8 mouse cellular contexts compared by ENCODE assay signal in the genomic region with DNA sequence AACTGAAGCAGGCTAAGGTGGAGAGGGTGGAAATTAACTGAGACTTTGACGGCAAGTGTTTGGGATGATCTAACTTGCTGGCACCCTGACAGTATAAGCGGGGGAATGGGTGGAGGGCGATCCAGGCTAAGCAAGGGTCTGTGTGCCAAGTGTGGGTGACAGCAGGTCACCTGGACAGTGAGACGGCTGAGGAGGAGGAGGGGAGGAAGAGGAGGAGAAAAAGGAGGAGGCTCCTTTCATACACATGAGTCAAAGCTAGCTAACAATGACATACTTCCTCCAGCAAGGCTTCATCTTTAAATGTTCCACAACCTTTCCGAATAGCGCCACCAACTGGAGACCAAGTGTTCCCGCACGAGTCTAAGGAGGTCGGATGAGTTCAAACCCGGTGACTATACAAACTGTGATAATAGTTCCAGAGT. TPM values are rescaled to one million over a fixed set of nuclear protein-coding genes. Genes with fewer than 3 reads are reported as not detected.
A peak's percentile ranks its signal among the peaks of the same experiment; 100 is the strongest.
DNase-seq lines count a peak whose midpoint lies in the region; ATAC-seq lines count a peak whose summit lies in the region.

No protein-coding gene starts in this region.

- H3K27me3 ChIP-seq in midbrain, embryonic 14.5 days (ENCODE audit: control insufficient read depth, insufficient read depth, low read length), result no peaks in the 10 kb centered on the region
- H3K27me3 ChIP-seq in midbrain, embryonic 13.5 days, result no peaks in the 10 kb centered on the region
- H3K27me3 ChIP-seq in heart, embryonic 12.5 days (replicated peaks), result no peaks in the 10 kb centered on the region
- H3K27me3 ChIP-seq in megakaryocyte, embryonic 14.5 days (replicated peaks), result no peaks in the 10 kb centered on the region

- no peaks in the 10 kb centered on the region for H3K9me3 ChIP-seq in midbrain, embryonic 14.5 days (ENCODE audit: control insufficient read depth, low read length)
- H3K9me3 ChIP-seq in midbrain, embryonic 13.5 days, result no peaks in the 10 kb centered on the region
- H3K9me3 ChIP-seq in heart, embryonic 12.5 days (replicated peaks), result no peaks in the 10 kb centered on the region
- peaks cover 4% of the 10 kb centered on the region; the same call in 1 of the 2 replicates for H3K9me3 ChIP-seq in megakaryocyte, embryonic 14.5 days

- H3K36me3 ChIP-seq in midbrain, embryonic 14.5 days (ENCODE audit: control insufficient read depth, insufficient read depth, low read length), result peaks cover 2% of the 10 kb centered on the region; the same call in 1 of the 2 replicates
- peaks cover 7% of the 10 kb centered on the region for H3K36me3 ChIP-seq in midbrain, embryonic 13.5 days
- peaks cover 4% of the 10 kb centered on the region; the same call in 1 of the 2 replicates for H3K36me3 ChIP-seq in heart, embryonic 12.5 days
- peaks cover 3% of the 10 kb centered on the region for H3K36me3 ChIP-seq in megakaryocyte, embryonic 14.5 days (replicated peaks; ENCODE audit: low read length)

- WGBS in midbrain, embryonic 14.5 days, result 35% methylated on average over 10 of the region's 10 CpGs
- 31% methylated on average over 10 of the region's 10 CpGs for WGBS in midbrain, embryonic 13.5 days
- WGBS in heart, embryonic 12.5 days, result 28% methylated on average over 10 of the region's 10 CpGs

- H3K4me1 ChIP-seq in midbrain, embryonic 14.5 days (ENCODE audit: control insufficient read depth, insufficient read depth, low read length), result no peaks in the 10 kb centered on the region
- H3K4me1 ChIP-seq in midbrain, embryonic 13.5 days (replicated peaks), result no peaks in the 10 kb centered on the region
- peaks cover 8% of the 10 kb centered on the region for H3K4me1 ChIP-seq in heart, embryonic 12.5 days (replicated peaks)
- H3K4me1 ChIP-seq in megakaryocyte, embryonic 14.5 days, result peaks cover 52% of the 10 kb centered on the region

- no peak for ATAC-seq in midbrain, embryonic 14.5 days (ENCODE audit: low FRiP score, low TSS enrichment)
- ATAC-seq in midbrain, embryonic 13.5 days, result no peak
- peak; percentile 70 for ATAC-seq in heart, embryonic 12.5 days (ENCODE audit: insufficient number of reproducible peaks, low FRiP score)

- H3K27ac ChIP-seq in midbrain, embryonic 14.5 days (replicated peaks; ENCODE audit: low read depth, low read length), result no peak overlapping the region
- no peak overlapping the region for H3K27ac ChIP-seq in midbrain, embryonic 13.5 days
- H3K27ac ChIP-seq in heart, embryonic 12.5 days (ENCODE audit: poor library complexity, severe bottlenecking), result no peak overlapping the region

- peak; percentile 60 for DNase-seq in midbrain, embryonic 14.5 days
- peak; percentile 76 for DNase-seq in MN1 (ENCODE audit: low spot score)
- peak; percentile 79 for DNase-seq in cerebellum, adult 8-10 months
- peak; percentile 53 for DNase-seq in kidney, postnatal 14 days
- peak; percentile 44 for DNase-seq in thymus, postnatal 25 days

- H3K4me3 ChIP-seq in midbrain, embryonic 14.5 days (replicated peaks; ENCODE audit: low read depth, low read length), result no peak overlapping the region
- H3K4me3 ChIP-seq in midbrain, embryonic 13.5 days (replicated peaks), result no peak overlapping the region
- H3K4me3 ChIP-seq in heart, embryonic 12.5 days, result no peak overlapping the region
- peak overlapping the region; percentile 70 for H3K4me3 ChIP-seq in megakaryocyte, embryonic 14.5 days (replicated peaks)

- H3K9ac ChIP-seq in midbrain, embryonic 14.5 days (replicated peaks; ENCODE audit: low read length), result no peak overlapping the region
- no peak overlapping the region for H3K9ac ChIP-seq in midbrain, embryonic 13.5 days (replicated peaks)
- H3K9ac ChIP-seq in heart, embryonic 12.5 days, result no peak overlapping the region

- no peak overlapping the region for H3K4me2 ChIP-seq in midbrain, embryonic 14.5 days (ENCODE audit: low read length)
- no peak overlapping the region for H3K4me2 ChIP-seq in midbrain, embryonic 13.5 days (replicated peaks)
- no peak overlapping the region for H3K4me2 ChIP-seq in heart, embryonic 12.5 days

RNA-seq across cellular contexts. Expression of a gene that starts 10.3 kb away (rescaled TPM):
- 14.8 and 16.7 TPM in 2 replicates for polyA plus RNA-seq in midbrain, embryonic 14.5 days (2014; fragmentation: Nextera tagmentation; extraction: Ambion mirVana)
- polyA plus RNA-seq in midbrain, embryonic 13.5 days (2015; fragmentation: Nextera tagmentation; extraction: Ambion mirVana), result 15.9 and 16.8 TPM in 2 replicates
- 5.4 and 7.1 TPM in 2 replicates for polyA plus RNA-seq in heart, embryonic 12.5 days (2016; fragmentation: Nextera tagmentation; extraction: Ambion mirVana)
- 1.9 and 2.4 TPM in 2 replicates for polyA plus RNA-seq in megakaryocyte, embryonic 14.5 days (2012; ENCODE audit: insufficient read depth, low replicate concordance)

RNA-seq across cellular contexts. Expression of a gene that starts 13.1 kb away (rescaled TPM):
- 3.1 and 3.2 TPM in 2 replicates for polyA plus RNA-seq in midbrain, embryonic 14.5 days (2014; fragmentation: Nextera tagmentation; extraction: Ambion mirVana)
- polyA plus RNA-seq in midbrain, embryonic 13.5 days (2015; fragmentation: Nextera tagmentation; extraction: Ambion mirVana), result 3.1 and 4.2 TPM in 2 replicates
- polyA plus RNA-seq in heart, embryonic 12.5 days (2016; fragmentation: Nextera tagmentation; extraction: Ambion mirVana), result 0.12 and 0.45 TPM in 2 replicates
- polyA plus RNA-seq in megakaryocyte, embryonic 14.5 days (2012; ENCODE audit: insufficient read depth, low replicate concordance), result not detected in 2 replicates

RNA-seq across cellular contexts. Expression of a gene that starts 17.1 kb away (rescaled TPM):
- 490 and 510 TPM in 2 replicates for polyA plus RNA-seq in midbrain, embryonic 14.5 days (2014; fragmentation: Nextera tagmentation; extraction: Ambion mirVana)
- polyA plus RNA-seq in midbrain, embryonic 13.5 days (2015; fragmentation: Nextera tagmentation; extraction: Ambion mirVana), result 453 and 504 TPM in 2 replicates
- 176 and 184 TPM in 2 replicates for polyA plus RNA-seq in heart, embryonic 12.5 days (2016; fragmentation: Nextera tagmentation; extraction: Ambion mirVana)
- 9.3 TPM in 1 of 2 replicates, not detected in the other for polyA plus RNA-seq in megakaryocyte, embryonic 14.5 days (2012; ENCODE audit: insufficient read depth, low replicate concordance)

RNA-seq across cellular contexts. Expression of a gene that starts 46.8 kb away (rescaled TPM):
- polyA plus RNA-seq in midbrain, embryonic 14.5 days (2014; fragmentation: Nextera tagmentation; extraction: Ambion mirVana), result 3.0 and 3.6 TPM in 2 replicates
- polyA plus RNA-seq in midbrain, embryonic 13.5 days (2015; fragmentation: Nextera tagmentation; extraction: Ambion mirVana), result 5.3 and 5.4 TPM in 2 replicates
- polyA plus RNA-seq in heart, embryonic 12.5 days (2016; fragmentation: Nextera tagmentation; extraction: Ambion mirVana), result 4.4 and 4.8 TPM in 2 replicates
- polyA plus RNA-seq in megakaryocyte, embryonic 14.5 days (2012; ENCODE audit: insufficient read depth, low replicate concordance), result not detected in 2 replicates

Comparison
In these comparisons a context has a peak if more than half of its experiments do, and no peak if none do; other contexts are left out.
1. RNA of a gene that starts 17.1 kb away (polyA plus RNA-seq): 490 to 510 TPM in midbrain, embryonic 14.5 days, 453 to 504 TPM in midbrain, embryonic 13.5 days and 176 to 184 TPM in heart, embryonic 12.5 days; 9.3 TPM in megakaryocyte, embryonic 14.5 days; every median in the first group is over 10 times any median in the second.
2. Peak in every context shown above with its lines, with median percentiles within 50 percentile points of each other: DNase-seq.